Mouse (Mus musculus): ENCODE results near the gene Cabin1. TPM values are rescaled to one million over a fixed set of nuclear protein-coding genes. Genes with fewer than 3 reads are reported as not detected.

The Cabin1 gene
- polyA plus RNA-seq, 2 experiments = 32.3 to 42.6 TPM

DNA sequence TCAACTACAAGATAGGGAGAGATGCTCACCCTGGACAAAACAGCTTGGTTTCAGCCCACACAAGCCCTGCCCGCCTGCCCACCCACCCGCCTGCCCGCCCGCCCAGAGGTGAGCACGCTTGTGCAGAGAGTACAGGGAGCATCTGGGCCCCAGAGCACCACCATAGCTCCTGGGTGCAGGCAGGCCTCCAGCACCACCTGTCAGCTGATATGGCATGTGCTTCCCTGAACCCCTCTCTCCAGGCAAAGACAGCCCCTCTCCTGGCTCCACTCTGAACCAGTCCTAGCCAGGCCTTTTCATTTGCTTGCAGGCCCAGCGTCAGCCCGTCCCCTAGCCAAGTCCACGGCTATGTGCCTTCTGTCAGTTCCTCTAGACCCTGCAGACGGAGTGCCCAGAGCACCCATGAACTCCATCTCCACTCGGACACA is 83.6 kb downstream of the Cabin1 start:
- Histone ChIP-seq H3K9ac (ENCODE audit: low read depth, low read length, severe bottlenecking) (no peak overlapping the region), H3K27ac (replicated peaks; ENCODE audit: low read depth, low read length) (no peak overlapping the region), H3K9me3 (ENCODE audit: control insufficient read depth, low read length) (no peaks in the 10 kb centered on the region), H3K27me3 (ENCODE audit: control insufficient read depth, insufficient read depth, low read length) (no peaks in the 10 kb centered on the region), H3K4me3 (replicated peaks; ENCODE audit: low read length) (no peak overlapping the region), H3K4me1 (ENCODE audit: control insufficient read depth, insufficient read depth, low read length) (no peaks in the 10 kb centered on the region), H3K36me3 (ENCODE audit: control insufficient read depth, insufficient read depth, low read length) (peaks cover 35% of the 10 kb centered on the region), H3K4me2 (replicated peaks; ENCODE audit: low read depth, low read length, severe bottlenecking) (no peak overlapping the region)
- no peak for TF ChIP-seq POLR2A (IDR thresholded peaks at IDR 0.05; ENCODE audit: borderline replicate concordance, extremely low read depth, insufficient read depth, insufficient read length)
- 88% methylated on average over 10 of the region's 10 CpGs for WGBS
- DNase-seq (ENCODE audit: low spot score) = no peak
- ATAC-seq (ENCODE audit: low FRiP score, low read depth) = no peak

DNA sequence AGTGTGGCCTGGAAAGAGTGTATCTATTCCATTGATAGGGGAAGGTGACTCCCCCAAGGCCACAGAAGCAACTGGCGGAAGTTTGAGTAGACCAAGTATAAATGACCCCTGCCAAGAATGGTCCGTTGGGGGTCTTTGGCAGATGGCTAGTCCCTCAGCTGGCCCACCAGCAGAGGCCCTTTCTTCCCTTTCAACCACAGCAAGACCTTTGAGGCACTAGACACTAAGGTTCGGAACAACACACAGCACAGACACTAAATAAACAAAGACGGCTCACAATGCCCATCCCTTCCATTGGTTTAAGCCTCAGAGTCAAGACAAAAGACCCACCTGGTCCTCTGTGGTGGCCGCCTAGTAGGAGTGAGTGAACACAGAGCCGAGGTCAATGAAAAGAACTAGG is 84.9 kb downstream of the Cabin1 start:
- no peaks in the 10 kb centered on the region for H3K27me3 ChIP-seq (ENCODE audit: control insufficient read depth, insufficient read depth, low read length)
- H3K9ac ChIP-seq (ENCODE audit: low read depth, low read length, severe bottlenecking) = no peak overlapping the region
- no peak overlapping the region for H3K27ac ChIP-seq (replicated peaks; ENCODE audit: low read depth, low read length)
- H3K4me2 ChIP-seq (replicated peaks; ENCODE audit: low read depth, low read length, severe bottlenecking) = no peak overlapping the region
- no peak for ATAC-seq (ENCODE audit: low FRiP score, low read depth)
- no peak for DNase-seq (ENCODE audit: low spot score)
- TF ChIP-seq POLR2A (IDR thresholded peaks at IDR 0.05; ENCODE audit: borderline replicate concordance, extremely low read depth, insufficient read depth, insufficient read length) = no peak
- peaks cover 42% of the 10 kb centered on the region for H3K36me3 ChIP-seq (ENCODE audit: control insufficient read depth, insufficient read depth, low read length)
- WGBS = 89% methylated on average over 6 of the region's 6 CpGs
- no peaks in the 10 kb centered on the region for H3K4me1 ChIP-seq (ENCODE audit: control insufficient read depth, insufficient read depth, low read length)
- H3K9me3 ChIP-seq (ENCODE audit: control insufficient read depth, low read length) = no peaks in the 10 kb centered on the region
- no peak overlapping the region for H3K4me3 ChIP-seq (replicated peaks; ENCODE audit: low read length)

- no peak overlapping the region for H3K4me2 ChIP-seq (replicated peaks; ENCODE audit: low read depth, low read length, severe bottlenecking)
- H3K27ac ChIP-seq (replicated peaks; ENCODE audit: low read depth, low read length) = no peak overlapping the region
- H3K9me3 ChIP-seq (ENCODE audit: control insufficient read depth, low read length) = no peaks in the 10 kb centered on the region
- no peaks in the 10 kb centered on the region for H3K4me1 ChIP-seq (ENCODE audit: control insufficient read depth, insufficient read depth, low read length)
- no peak for ATAC-seq (ENCODE audit: low FRiP score, low read depth)
- H3K9ac ChIP-seq (ENCODE audit: low read depth, low read length, severe bottlenecking) = no peak overlapping the region
- no peaks in the 10 kb centered on the region for H3K27me3 ChIP-seq (ENCODE audit: control insufficient read depth, insufficient read depth, low read length)
- peaks cover 32% of the 10 kb centered on the region for H3K36me3 ChIP-seq (ENCODE audit: control insufficient read depth, insufficient read depth, low read length)
- no peak for DNase-seq (ENCODE audit: low spot score)
- 90% methylated on average over 5 of the region's 5 CpGs for WGBS
- no peak overlapping the region for H3K4me3 ChIP-seq (replicated peaks; ENCODE audit: low read length)
- TF ChIP-seq POLR2A (IDR thresholded peaks at IDR 0.05; ENCODE audit: borderline replicate concordance, extremely low read depth, insufficient read depth, insufficient read length) = no peak
Measured at GRCm38 (mm10) chr10:75677989-75678388, 86.2 kb downstream of the Cabin1 start.

DNA sequence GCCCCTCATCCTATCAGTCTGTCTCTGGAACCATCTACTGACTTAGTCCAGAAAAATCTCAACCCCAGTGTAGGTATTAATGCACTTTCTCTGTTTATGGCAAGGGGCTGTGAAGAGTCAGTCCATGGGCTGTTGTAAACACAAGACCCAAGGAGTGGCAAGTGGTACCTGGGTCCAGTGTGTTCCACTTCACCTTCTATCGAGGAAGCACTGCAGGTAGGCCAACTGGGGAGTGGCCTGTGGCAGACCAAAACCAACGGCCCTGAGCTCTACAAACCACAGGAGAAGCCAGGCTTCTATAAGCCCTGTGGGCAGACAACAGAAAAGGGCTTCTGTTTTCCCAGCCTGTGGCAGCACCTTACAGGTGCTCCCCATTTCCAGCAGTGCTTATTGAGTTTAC is 86.6 kb downstream of the Cabin1 start:
- no peak for TF ChIP-seq POLR2A (IDR thresholded peaks at IDR 0.05; ENCODE audit: borderline replicate concordance, extremely low read depth, insufficient read depth, insufficient read length)
- H3K4me1 ChIP-seq (ENCODE audit: control insufficient read depth, insufficient read depth, low read length) = no peaks in the 10 kb centered on the region
- no peak for DNase-seq (ENCODE audit: low spot score)
- no peaks in the 10 kb centered on the region for H3K9me3 ChIP-seq (ENCODE audit: control insufficient read depth, low read length)
- no peak overlapping the region for H3K9ac ChIP-seq (ENCODE audit: low read depth, low read length, severe bottlenecking)
- no peak overlapping the region for H3K4me2 ChIP-seq (replicated peaks; ENCODE audit: low read depth, low read length, severe bottlenecking)
- H3K27ac ChIP-seq (replicated peaks; ENCODE audit: low read depth, low read length) = no peak overlapping the region
- H3K36me3 ChIP-seq (ENCODE audit: control insufficient read depth, insufficient read depth, low read length) = peaks cover 29% of the 10 kb centered on the region
- ATAC-seq (ENCODE audit: low FRiP score, low read depth) = no peak
- no peak overlapping the region for H3K4me3 ChIP-seq (replicated peaks; ENCODE audit: low read length)
- H3K27me3 ChIP-seq (ENCODE audit: control insufficient read depth, insufficient read depth, low read length) = no peaks in the 10 kb centered on the region
- 79% methylated on average over 2 of the region's 2 CpGs for WGBS

GRCm38 (mm10) chr10:75676819-75677565 is 87.1 kb downstream of the Cabin1 start:
- H3K36me3 ChIP-seq (ENCODE audit: control insufficient read depth, insufficient read depth, low read length) = peaks cover 29% of the 10 kb centered on the region
- H3K27ac ChIP-seq (replicated peaks; ENCODE audit: low read depth, low read length) = no peak overlapping the region
- H3K9ac ChIP-seq (ENCODE audit: low read depth, low read length, severe bottlenecking) = no peak overlapping the region
- 94% methylated on average over 7 of the region's 7 CpGs for WGBS
- no peak for DNase-seq (ENCODE audit: low spot score)
- H3K9me3 ChIP-seq (ENCODE audit: control insufficient read depth, low read length) = no peaks in the 10 kb centered on the region
- H3K4me1 ChIP-seq (ENCODE audit: control insufficient read depth, insufficient read depth, low read length) = no peaks in the 10 kb centered on the region
- no peak overlapping the region for H3K4me3 ChIP-seq (replicated peaks; ENCODE audit: low read length)
- ATAC-seq (ENCODE audit: low FRiP score, low read depth) = no peak
- TF ChIP-seq POLR2A (IDR thresholded peaks at IDR 0.05; ENCODE audit: borderline replicate concordance, extremely low read depth, insufficient read depth, insufficient read length) = no peak
- no peak overlapping the region for H3K4me2 ChIP-seq (replicated peaks; ENCODE audit: low read depth, low read length, severe bottlenecking)
- no peaks in the 10 kb centered on the region for H3K27me3 ChIP-seq (ENCODE audit: control insufficient read depth, insufficient read depth, low read length)
